Mouse (Mus musculus) cerebellum, adult 11-12 months (tissue): ENCODE data around the gene Wnt6.
A peak's percentile ranks its signal among the peaks of the same experiment; 100 is the strongest.
"Not testable (repeated sequence)": the region's sequence is repeated elsewhere in the genome, so short reads cannot be mapped to it uniquely, and the experiment has no call there.

Source experiments
- DNase-seq: peaks from one replicate; pipeline ENCODE4 v3.0.0; 2022

Wnt6 gene

DNA sequence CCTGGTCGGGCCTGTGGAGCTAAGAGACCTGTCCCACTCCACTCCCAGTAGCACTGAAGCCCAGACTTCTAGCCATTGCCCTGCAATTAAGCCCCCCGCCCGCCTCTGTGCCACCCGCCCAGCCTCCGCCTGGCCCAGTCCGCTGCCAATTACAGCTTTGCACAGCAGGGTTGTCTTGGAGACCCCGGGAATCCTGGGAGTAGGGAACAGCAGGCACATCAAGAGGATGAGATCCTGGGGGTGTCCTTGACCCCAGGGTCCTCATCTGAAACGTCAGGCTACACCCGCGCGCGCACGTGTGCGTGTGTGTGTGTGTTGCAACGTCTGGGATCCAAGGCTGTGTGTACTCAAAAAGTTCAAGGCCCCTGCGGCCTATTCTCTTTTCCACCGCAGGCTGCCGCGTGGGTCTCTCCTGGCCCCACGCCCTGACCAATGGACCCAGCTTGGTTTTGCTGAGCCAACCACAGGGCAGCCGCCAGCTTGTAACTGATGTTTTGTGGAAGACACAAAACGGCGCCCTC is 35.9 kb downstream of the Wnt6 start:
- peak; percentile 28 for DNase-seq

DNA sequence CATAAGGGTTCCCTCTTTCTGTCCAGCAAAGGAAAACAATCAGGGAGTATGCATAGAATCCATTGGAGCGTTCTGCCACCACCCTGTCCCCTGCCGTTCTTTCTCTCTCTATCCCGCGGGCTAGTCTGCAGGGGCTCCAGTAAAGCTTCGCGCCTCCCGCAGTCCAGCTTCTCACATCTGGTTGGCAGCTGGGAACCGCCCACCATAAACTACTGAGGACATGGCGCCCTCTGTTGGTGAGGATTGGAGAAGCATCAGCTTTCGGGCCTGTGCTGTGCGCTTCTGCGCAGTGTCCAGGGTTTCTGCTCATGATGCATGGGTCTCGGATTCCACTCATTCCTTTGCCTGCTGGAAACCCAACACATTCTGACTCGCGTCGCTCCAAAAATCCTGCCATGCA is 36.4 kb downstream of the Wnt6 start:
- peak; percentile 58 for DNase-seq

DNA sequence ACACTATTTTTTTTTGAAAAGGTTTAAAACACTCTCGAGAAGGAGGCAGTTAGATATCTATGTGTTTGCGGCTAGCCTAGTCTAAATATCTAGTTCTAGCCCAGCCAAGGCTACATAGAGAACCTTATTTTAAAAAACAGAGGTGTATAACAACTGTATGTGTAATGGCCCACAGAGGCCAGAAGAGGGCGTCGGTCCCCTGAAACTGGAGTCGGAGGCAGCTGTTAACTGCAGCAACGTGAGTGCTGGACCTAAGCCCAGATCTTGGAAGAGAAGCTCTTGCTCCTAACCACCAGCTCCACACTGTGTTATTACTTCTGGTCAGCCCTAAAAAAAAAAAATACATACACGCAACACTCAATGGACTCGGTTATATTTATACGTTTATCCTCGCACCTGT is 37.3 kb downstream of the Wnt6 start:
- no peak for DNase-seq

DNA sequence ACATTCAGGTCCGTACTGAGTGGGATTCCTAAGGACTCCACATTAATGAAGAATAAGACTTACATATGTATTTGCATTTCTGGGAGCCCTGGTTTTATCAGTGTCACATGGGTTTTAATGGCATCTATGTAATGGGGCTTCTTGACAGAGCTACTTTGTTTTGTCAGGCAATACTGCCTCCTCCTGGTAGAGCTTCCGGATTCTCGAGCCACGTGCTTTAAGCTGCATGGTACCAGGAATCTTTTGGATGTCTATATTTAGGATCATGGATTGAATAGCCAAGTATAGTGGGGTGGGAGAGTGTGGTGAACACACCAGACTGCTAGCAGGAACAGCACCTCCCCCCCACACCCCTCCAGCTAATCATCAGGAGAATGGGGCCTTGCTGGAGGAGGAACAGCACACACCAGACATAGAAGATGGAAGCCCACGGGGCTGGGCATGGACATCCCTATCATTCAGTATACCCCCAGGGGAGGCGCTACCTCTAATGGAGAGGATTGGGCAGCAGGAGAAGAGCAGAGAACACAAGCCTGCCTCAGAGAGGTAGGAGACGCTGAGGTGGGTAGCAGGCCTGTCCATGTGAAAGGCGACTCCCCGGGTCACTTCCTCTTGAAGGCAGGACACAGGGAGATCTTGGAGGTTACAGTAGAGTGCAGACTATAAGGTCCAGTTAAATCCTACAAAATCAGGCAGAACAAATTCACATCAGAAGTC is 43.4 kb downstream of the Wnt6 start:
- DNase-seq = no peak

DNA sequence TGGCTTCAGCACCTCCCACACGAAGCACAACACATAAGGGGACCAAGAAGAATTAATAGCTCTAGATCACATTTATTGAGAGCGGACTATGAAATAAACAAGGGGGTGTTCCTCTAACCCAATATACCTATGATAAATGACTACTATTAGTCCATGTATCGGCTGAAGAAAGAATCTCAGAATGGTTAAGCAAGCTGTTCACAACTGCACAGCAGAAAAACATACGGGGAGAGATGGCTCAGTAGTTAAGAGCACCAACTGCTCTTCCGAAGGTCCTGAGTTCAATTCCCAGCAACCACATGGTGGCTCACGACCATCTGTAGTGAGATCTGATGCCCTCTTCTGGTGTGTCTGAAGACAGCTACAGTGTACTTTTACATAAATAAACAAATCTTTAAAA is 44.3 kb downstream of the Wnt6 start:
- DNase-seq = not testable (repeated sequence)

DNA sequence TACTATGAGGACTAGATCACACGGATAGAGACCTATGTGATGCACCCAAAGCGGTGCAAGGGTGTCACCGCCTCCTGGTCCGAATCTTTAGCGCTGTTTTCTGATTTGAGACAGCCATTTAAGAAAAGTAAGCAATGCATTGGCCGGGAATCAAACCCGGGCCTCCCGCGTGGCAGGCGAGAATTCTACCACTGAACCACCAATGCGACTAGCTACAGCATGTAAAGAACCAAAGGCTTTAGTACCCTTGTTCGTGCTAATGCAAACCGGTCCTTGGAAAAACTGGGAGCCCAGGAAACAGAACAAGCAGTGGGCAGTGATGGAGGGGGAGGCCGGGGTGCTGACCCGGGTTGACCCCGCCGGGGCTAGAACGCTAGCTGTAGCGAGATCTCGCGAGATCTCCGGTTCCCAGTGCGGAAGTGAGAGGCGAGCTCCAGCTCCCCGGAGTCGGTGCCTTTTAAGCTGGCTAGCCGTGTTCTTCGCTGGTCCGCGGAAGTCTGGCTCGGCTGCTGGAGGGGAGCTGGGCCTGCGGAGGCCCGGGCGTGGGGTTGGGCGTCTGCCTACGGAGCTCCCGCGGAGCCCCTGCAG is 45.0 kb downstream of the Wnt6 start:
- DNase-seq = peak; percentile 93

DNA sequence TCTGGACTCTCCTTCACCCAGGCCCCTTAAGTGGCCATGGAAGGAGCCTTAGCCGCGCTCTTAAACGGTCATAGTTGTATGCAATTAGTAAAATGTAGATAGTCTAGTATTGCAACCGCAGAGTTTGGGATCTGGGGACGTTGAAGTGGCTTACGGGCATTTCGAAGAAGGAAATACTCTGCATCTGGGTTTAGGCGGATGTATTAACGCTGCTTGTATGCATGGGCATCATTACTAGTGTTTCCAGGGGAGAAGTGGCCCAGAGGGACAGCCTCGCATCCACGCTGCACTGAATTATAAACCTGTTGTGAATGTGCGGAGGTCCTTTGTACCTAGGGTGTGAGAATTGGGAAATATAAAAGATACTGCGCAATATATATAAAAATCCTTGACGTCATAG is 45.5 kb downstream of the Wnt6 start:
- no peak for DNase-seq

DNA sequence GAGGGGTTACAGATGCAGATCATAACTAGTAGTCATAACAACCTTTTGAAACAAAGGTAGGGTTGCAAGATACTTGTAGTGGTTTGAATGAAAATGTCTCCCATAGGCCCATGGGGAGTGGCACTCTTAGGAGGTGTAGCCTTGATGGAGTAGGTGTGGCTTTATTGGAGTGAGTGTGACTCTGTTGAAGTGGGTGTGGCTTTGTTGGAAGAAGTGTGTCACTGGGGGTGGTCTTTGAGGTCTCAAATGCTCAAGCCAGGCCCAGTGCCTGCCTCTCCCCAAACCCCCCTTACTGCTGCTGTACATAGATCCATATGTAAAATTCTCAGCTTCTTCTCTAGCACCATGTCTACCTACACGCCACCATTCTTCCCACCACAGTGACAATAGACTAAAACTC is 46.8 kb downstream of the Wnt6 start:
- DNase-seq = no peak

DNA sequence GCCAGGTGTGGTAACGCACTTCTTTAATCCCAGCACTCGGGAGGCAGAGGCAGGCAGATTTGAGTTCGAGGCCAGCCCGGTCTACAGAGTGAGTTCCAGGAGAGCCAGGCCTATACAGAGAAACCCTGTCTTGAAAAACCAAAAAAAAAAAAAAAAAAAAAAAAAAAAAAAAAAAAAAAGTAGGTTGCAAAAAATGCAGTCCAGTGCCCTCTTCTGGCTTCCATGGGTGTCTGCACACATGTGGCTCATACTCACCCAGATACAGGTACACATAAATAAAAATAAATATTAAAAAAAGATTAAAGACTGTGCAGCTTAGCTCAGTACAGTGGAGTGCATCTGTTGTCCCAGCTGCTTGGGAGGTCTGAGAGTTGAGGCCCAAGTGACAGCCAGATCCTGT is 51.9 kb downstream of the Wnt6 start:
- DNase-seq = not testable (repeated sequence)

DNA sequence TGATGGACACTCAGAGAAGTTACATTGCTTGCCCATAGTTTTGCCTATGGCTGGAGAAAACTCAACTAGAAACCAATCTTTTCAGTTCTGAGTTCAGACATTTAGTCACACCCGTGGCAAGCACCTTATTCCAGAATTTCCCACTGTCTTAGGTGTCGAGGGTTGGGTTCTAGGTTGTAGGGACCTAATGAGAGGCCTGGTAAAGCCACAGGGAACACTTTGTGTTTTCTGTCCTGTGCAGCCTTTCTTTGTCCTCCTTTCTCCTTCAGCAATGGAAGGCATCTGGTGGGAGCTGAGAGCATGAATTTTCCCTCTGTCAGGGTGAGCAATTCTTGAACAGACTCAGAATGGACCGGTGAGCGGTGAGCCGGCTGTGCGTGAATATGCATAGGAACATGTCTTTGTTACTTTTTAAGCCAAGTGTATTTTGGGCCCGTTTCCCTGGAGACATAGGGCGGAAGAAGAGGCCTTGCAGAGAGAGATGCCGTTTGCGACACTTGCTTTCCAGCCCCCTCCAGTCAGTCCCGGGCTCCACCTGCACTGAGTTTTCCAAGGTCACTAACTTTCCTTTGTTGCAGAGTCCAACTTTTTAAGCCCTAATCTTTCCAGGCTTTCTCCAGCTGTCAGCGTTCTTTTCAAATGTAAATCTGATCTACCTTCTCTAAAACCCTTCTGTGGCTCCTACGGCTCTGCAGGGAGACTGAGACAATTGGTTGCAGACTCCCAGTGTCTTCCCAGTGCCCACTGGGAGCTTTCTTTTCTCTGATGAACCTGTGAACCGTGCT is 53.0 kb downstream of the Wnt6 start:
- DNase-seq = no peak

DNA sequence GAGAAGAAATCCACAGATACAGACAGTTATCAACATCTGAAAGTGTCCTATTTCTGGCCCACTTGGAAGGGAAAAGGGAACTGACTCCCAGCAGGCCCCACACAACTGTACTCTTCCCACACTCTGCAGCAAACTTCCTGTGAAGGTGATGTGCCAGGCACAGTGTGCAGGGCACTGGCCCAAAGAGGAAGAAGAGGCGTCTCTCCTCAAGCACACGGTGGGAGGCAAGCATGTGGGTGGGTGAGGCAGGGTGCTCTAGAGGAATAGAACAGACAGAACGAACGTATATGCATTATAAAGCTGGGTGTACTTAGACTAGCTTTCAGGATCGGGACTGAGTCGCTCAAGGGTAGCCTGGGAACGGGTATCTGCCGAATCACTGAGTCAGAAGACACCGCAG is 58.4 kb downstream of the Wnt6 start:
- DNase-seq = no peak

DNA sequence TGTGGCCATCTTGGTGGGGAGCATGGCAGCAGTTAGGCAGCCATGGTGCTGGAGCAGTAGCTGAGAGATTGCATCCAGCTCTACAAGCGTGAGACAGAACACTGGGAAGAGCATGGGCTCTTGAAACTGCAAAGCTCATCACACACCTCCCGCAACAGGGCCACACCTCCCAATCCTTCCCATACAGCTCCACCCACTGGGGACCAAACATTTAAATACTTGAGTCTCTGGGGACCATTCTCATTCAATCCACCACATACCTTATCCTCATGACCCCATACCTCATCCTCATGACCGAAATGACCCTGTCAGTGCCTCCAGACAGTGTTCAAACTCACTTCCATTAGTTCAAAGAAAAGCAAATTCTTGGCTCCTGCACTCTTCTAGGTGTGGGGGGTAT is 61.6 kb downstream of the Wnt6 start:
- no peak for DNase-seq
